Mouse (Mus musculus): Measurements from ENCODE around the gene Zfp280c.

GRCm38 (mm10) chrX:48525332-48525731, 69.0 kb downstream of the Zfp280c start:
- no peak for TF ChIP-seq CTCF (IDR thresholded peaks at IDR 0.05; ENCODE audit: extremely low read depth, insufficient read length, insufficient replicate concordance, low read depth, low read length)
- TF ChIP-seq POLR2A (IDR thresholded peaks at IDR 0.05; ENCODE audit: low read depth, low read length): no peak

Data from small intestine, adult 2 months (tissue).